Mouse (Mus musculus) liver, embryonic 11.5 days (tissue): ENCODE measurements at regions not wholly inside any gene's neighbourhood (a gene's known extent, or its start where the extent isn't known, plus 50 kb on each side); places are given as distances from the start of the nearest gene placed in this dataset.

Experiments
- ATAC-seq: fragments of 200-750 bp; cut with Nextera tagmentation; replicated peaks from 2 replicates; pipeline ENCODE4 v1.8.0; 2017; ENCODE audit warnings: moderate number of reproducible peaks, mild to moderate bottlenecking, moderate TSS enrichment, moderate library complexity; ENCODE audit not compliant: low FRiP score
- DNase-seq: peaks from one replicate; pipeline ENCODE4 v3.0.0-alpha.2; 2017; ENCODE audit warnings: low spot score
- H3K27ac ChIP-seq: fragments of 300-500 bp; sonication (generic); 2 replicates; pipeline ENCODE4 v1.5.1; 2014; ENCODE audit warnings: mild to moderate bottlenecking, low read depth, low read length, control low read depth
- H3K27me3 ChIP-seq: fragments of 300-500 bp; sonication (generic); replicated peaks from 2 replicates; pipeline ENCODE4 v1.6.1; 2014; ENCODE audit warnings: low read length, mixed read lengths; ENCODE audit not compliant: control insufficient read depth, insufficient read depth
- H3K36me3 ChIP-seq: fragments of 300-500 bp; sonication (generic); 2 replicates; pipeline ENCODE4 v1.6.1; 2014; ENCODE audit warnings: mild to moderate bottlenecking, low read length, moderate library complexity, mixed read lengths; ENCODE audit not compliant: control insufficient read depth, insufficient read depth
- H3K4me1 ChIP-seq: fragments of 300-500 bp; sonication (generic); replicated peaks from 2 replicates; pipeline ENCODE4 v1.6.1; 2014; ENCODE audit warnings: low read length, mixed read lengths; ENCODE audit not compliant: control insufficient read depth, insufficient read depth
- H3K4me2 ChIP-seq: fragments of 300-500 bp; sonication (generic); 2 replicates; pipeline ENCODE4 v1.6.1; 2014; ENCODE audit warnings: mild to moderate bottlenecking, control low read depth, moderate library complexity
- H3K4me3 ChIP-seq: fragments of 300-500 bp; sonication (generic); 2 replicates; pipeline ENCODE4 v1.5.1; 2014; ENCODE audit warnings: low read depth, low read length, control low read depth
- H3K9ac ChIP-seq: fragments of 300-500 bp; sonication (generic); 2 replicates; pipeline ENCODE4 v1.6.1; 2014; ENCODE audit warnings: low read depth, low read length, control low read depth
- H3K9me3 ChIP-seq: fragments of 300-500 bp; sonication (generic); 2 replicates; pipeline ENCODE4 v1.6.1; 2016; ENCODE audit warnings: low read length, inconsistent platforms, mixed read lengths; ENCODE audit not compliant: control insufficient read depth
- WGBS: fragments of 180-500 bp; shearing (Covaris S2); extraction: QIAGEN DNeasy Blood & Tissue Kit; methylation state at CpG from one replicate; pipeline ENCODE4 v1.1.7; 2014; 5-methylcytosine and 5-hydroxymethylcytosine counted together

GRCm38 (mm10) chr17:68135436-68135835 lies 131.5 kb upstream of the Arhgap28 start:
- Histone ChIP-seq H3K4me2 (no peak overlapping the region), H3K9ac (no peak overlapping the region), H3K4me1 (no peaks in the 10 kb centered on the region), H3K27ac (no peak overlapping the region), H3K36me3 (no peaks in the 10 kb centered on the region), H3K9me3 (no peaks in the 10 kb centered on the region), H3K27me3 (no peaks in the 10 kb centered on the region), H3K4me3 (no peak overlapping the region)
- ATAC-seq (no peak), DNase-seq (no peak)
- 58% methylated on average over 5 of the region's 5 CpGs for WGBS

- no peaks in the 10 kb centered on the region for H3K4me1 ChIP-seq
- no peaks in the 10 kb centered on the region for H3K9me3 ChIP-seq
- no peak for DNase-seq
- H3K27ac ChIP-seq = no peak overlapping the region
- H3K9ac ChIP-seq = no peak overlapping the region
- H3K4me2 ChIP-seq = no peak overlapping the region
- 81% methylated on average over 7 of the region's 7 CpGs for WGBS
- no peak for ATAC-seq
- H3K27me3 ChIP-seq = no peaks in the 10 kb centered on the region
- H3K36me3 ChIP-seq = no peaks in the 10 kb centered on the region
- no peak overlapping the region for H3K4me3 ChIP-seq
Measured at GRCm38 (mm10) chr17:68143307-68143706, 130.3 kb upstream of the L3mbtl4 start.

GRCm38 (mm10) chr17:68149237-68149792 lies 124.3 kb upstream of the L3mbtl4 start:
- H3K4me3 ChIP-seq = no peak overlapping the region
- no peak overlapping the region for H3K9ac ChIP-seq
- no peak overlapping the region for H3K4me2 ChIP-seq
- no peak overlapping the region for H3K27ac ChIP-seq
- DNase-seq = no peak
- no peaks in the 10 kb centered on the region for H3K27me3 ChIP-seq
- no peaks in the 10 kb centered on the region for H3K4me1 ChIP-seq
- no peaks in the 10 kb centered on the region for H3K36me3 ChIP-seq
- 87% methylated on average over 10 of the region's 10 CpGs for WGBS
- no peak for ATAC-seq
- no peaks in the 10 kb centered on the region for H3K9me3 ChIP-seq

GRCm38 (mm10) chr17:68152438-68153120 lies 121.0 kb upstream of the L3mbtl4 start:
- no peak for ATAC-seq
- Histone ChIP-seq H3K9me3 (no peaks in the 10 kb centered on the region), H3K27ac (no peak overlapping the region), H3K27me3 (no peaks in the 10 kb centered on the region), H3K4me1 (no peaks in the 10 kb centered on the region), H3K4me2 (no peak overlapping the region), H3K9ac (no peak overlapping the region), H3K36me3 (no peaks in the 10 kb centered on the region), H3K4me3 (no peak overlapping the region)
- DNase-seq = no peak
- 76% methylated on average over 11 of the region's 11 CpGs for WGBS

- ATAC-seq = no peak
- Histone ChIP-seq H3K9ac (no peak overlapping the region), H3K27ac (no peak overlapping the region), H3K4me3 (no peak overlapping the region), H3K4me2 (no peak overlapping the region), H3K36me3 (no peaks in the 10 kb centered on the region), H3K9me3 (no peaks in the 10 kb centered on the region), H3K4me1 (no peaks in the 10 kb centered on the region), H3K27me3 (no peaks in the 10 kb centered on the region)
- no peak for DNase-seq
- WGBS = 52% methylated on average over 4 of the region's 4 CpGs
Measured at GRCm38 (mm10) chr17:68154879-68155278, 118.7 kb upstream of the L3mbtl4 start.

- WGBS = 70% methylated on average over 13 of the region's 13 CpGs
- Histone ChIP-seq H3K36me3 (no peaks in the 10 kb centered on the region), H3K27me3 (no peaks in the 10 kb centered on the region), H3K9me3 (no peaks in the 10 kb centered on the region), H3K4me3 (no peak overlapping the region), H3K4me1 (no peaks in the 10 kb centered on the region), H3K9ac (no peak overlapping the region), H3K27ac (no peak overlapping the region), H3K4me2 (no peak overlapping the region)
- DNase-seq = no peak
- ATAC-seq = no peak
Measured at GRCm38 (mm10) chr17:68158172-68158651, 115.4 kb upstream of the L3mbtl4 start.

- no peaks in the 10 kb centered on the region for H3K4me1 ChIP-seq
- no peak overlapping the region for H3K4me3 ChIP-seq
- 68% methylated on average over 2 of the region's 2 CpGs for WGBS
- no peak overlapping the region for H3K9ac ChIP-seq
- no peaks in the 10 kb centered on the region for H3K27me3 ChIP-seq
- no peaks in the 10 kb centered on the region for H3K36me3 ChIP-seq
- H3K9me3 ChIP-seq = no peaks in the 10 kb centered on the region
- H3K27ac ChIP-seq = no peak overlapping the region
- no peak overlapping the region for H3K4me2 ChIP-seq
- ATAC-seq (no peak), DNase-seq (no peak)
Measured at GRCm38 (mm10) chr17:68161107-68161506, 112.5 kb upstream of the L3mbtl4 start.

GRCm38 (mm10) chr17:68163545-68163944 lies 110.1 kb upstream of the L3mbtl4 start:
- Histone ChIP-seq H3K36me3 (no peaks in the 10 kb centered on the region), H3K9ac (no peak overlapping the region), H3K4me1 (no peaks in the 10 kb centered on the region), H3K27me3 (no peaks in the 10 kb centered on the region), H3K27ac (no peak overlapping the region), H3K4me2 (no peak overlapping the region), H3K9me3 (no peaks in the 10 kb centered on the region), H3K4me3 (no peak overlapping the region)
- no peak for DNase-seq
- ATAC-seq = no peak
- WGBS = 75% methylated on average over 4 of the region's 4 CpGs

- DNase-seq = no peak
- Histone ChIP-seq H3K9me3 (no peaks in the 10 kb centered on the region), H3K4me3 (no peak overlapping the region), H3K4me1 (no peaks in the 10 kb centered on the region), H3K27me3 (no peaks in the 10 kb centered on the region), H3K4me2 (no peak overlapping the region), H3K9ac (no peak overlapping the region), H3K36me3 (no peaks in the 10 kb centered on the region), H3K27ac (no peak overlapping the region)
- whole genome bisulfite sequencing = 74% methylated on average over 2 of the region's 2 CpGs
- no peak for ATAC-seq
Measured at GRCm38 (mm10) chr17:68164666-68165065, 108.9 kb upstream of the L3mbtl4 start.
